Mouse (Mus musculus) kidney, adult 2 months (tissue): ENCODE data around the gene Insm2.

Source experiments
- CTCF ChIP-seq: fragments of 200-500 bp; conservative IDR thresholded peaks from 2 replicates; pipeline ENCODE4 v1.5.1; 2011; ENCODE audit warnings: low read depth, mild to moderate bottlenecking, control low read depth, low read length, moderate library complexity, mixed read lengths; ENCODE audit not compliant: insufficient read depth, insufficient read length
- POLR2A ChIP-seq: fragments of 200-500 bp; IDR thresholded peaks from one replicate; pipeline ENCODE4 v1.6.1; 2011; ENCODE audit warnings: low read depth, low read length, control low read depth

DNA sequence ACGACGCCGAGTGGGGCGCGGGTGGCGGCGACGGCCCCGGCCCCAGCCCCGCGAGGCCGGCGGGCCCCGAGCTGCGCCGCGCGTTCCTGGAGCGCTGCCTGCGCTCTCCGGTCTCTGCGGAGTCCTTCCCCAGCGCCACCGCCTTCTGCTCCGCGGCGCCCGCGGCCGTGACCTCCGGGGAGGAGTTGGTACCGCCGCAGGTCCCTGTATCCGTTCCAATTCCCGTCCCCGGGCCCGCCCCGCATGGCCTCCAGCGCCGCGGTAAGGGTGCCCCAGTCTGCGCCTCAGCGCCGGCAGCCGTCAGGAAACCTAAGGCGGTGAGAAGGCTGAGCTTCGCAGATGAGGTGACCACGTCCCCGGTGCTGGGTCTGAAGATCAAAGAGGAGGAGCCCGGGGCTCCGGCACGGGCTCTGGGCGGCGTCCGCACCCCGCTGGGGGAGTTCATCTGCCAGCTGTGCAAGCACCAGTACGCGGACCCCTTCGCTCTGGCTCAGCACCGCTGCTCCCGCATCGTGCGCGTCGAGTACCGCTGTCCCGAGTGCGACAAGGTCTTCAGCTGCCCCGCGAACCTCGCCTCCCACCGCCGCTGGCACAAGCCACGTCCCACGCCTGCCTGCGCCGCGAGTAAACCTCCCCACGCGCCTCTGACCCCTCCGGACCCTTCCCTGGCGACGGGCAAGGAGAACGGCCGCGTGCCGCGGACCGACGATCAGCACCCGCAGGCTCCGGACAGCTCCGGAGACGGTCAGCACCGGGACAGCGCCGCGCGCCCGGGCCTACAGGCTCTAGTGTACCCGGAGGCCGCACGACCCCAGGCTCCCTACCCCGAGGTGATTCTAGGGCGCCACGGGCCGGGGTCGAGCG is 644 bp downstream of the Insm2 start:
- no peak for TF ChIP-seq CTCF
- TF ChIP-seq POLR2A: no peak
